Mouse (Mus musculus): ENCODE data around the gene Cox7a2l.

The Cox7a2l gene

GRCm38 (mm10) chr17:83526624-83527532, 9.7 kb upstream of the Cox7a2l start:
- no peak for DNase-seq (ENCODE audit: low spot score)

- no peak for DNase-seq (ENCODE audit: low spot score)
These were observed 9.0 kb upstream of the Cox7a2l start for GRCm38 (mm10) chr17:83526091-83526561.

- DNase-seq (ENCODE audit: low spot score), result no peak
These were observed 8.5 kb upstream of the Cox7a2l start for GRCm38 (mm10) chr17:83525596-83525995.

- no peak for DNase-seq (ENCODE audit: low spot score)
These were observed 7.6 kb upstream of the Cox7a2l start for GRCm38 (mm10) chr17:83524753-83525152.

GRCm38 (mm10) chr17:83522590-83523379, 5.7 kb upstream of the Cox7a2l start:
- DNase-seq (ENCODE audit: low spot score), result no peak

- no peak for DNase-seq (ENCODE audit: low spot score)
These were observed 4.8 kb upstream of the Cox7a2l start for GRCm38 (mm10) chr17:83521881-83522280.

GRCm38 (mm10) chr17:83514213-83514701, 2.9 kb downstream of the Cox7a2l start:
- DNase-seq (ENCODE audit: low spot score), result peak; percentile 85

GRCm38 (mm10) chr17:83513655-83514212, 3.4 kb downstream of the Cox7a2l start:
- no peak for DNase-seq (ENCODE audit: low spot score)

GRCm38 (mm10) chr17:83512130-83512529, 5.0 kb downstream of the Cox7a2l start:
- DNase-seq (ENCODE audit: low spot score), result no peak

GRCm38 (mm10) chr17:83503693-83504092, 13.4 kb downstream of the Cox7a2l start:
- no peak for DNase-seq (ENCODE audit: low spot score)

GRCm38 (mm10) chr17:83499692-83500091, 17.4 kb downstream of the Cox7a2l start:
- no peak for DNase-seq (ENCODE audit: low spot score)

GRCm38 (mm10) chr17:83498889-83499288, 18.2 kb downstream of the Cox7a2l start:
- no peak for DNase-seq (ENCODE audit: low spot score)

- DNase-seq (ENCODE audit: low spot score), result no peak
These were observed 29.4 kb downstream of the Cox7a2l start for GRCm38 (mm10) chr17:83487762-83488161.

- DNase-seq (ENCODE audit: low spot score), result no peak
These were observed 33.3 kb downstream of the Cox7a2l start for GRCm38 (mm10) chr17:83483784-83484183.

GRCm38 (mm10) chr17:83482817-83483536, 34.2 kb downstream of the Cox7a2l start:
- DNase-seq (ENCODE audit: low spot score), result no peak

- DNase-seq (ENCODE audit: low spot score), result no peak
These were observed 35.6 kb downstream of the Cox7a2l start for GRCm38 (mm10) chr17:83481551-83481950.

GRCm38 (mm10) chr17:83477089-83477488, 40.0 kb downstream of the Cox7a2l start:
- no peak for DNase-seq (ENCODE audit: low spot score)

GRCm38 (mm10) chr17:83469586-83469985, 47.5 kb downstream of the Cox7a2l start:
- no peak for DNase-seq (ENCODE audit: low spot score)

- no peak for DNase-seq (ENCODE audit: low spot score)
These were observed 50.4 kb downstream of the Cox7a2l start for GRCm38 (mm10) chr17:83466697-83467251.

- DNase-seq (ENCODE audit: low spot score), result no peak
These were observed 51.2 kb downstream of the Cox7a2l start for GRCm38 (mm10) chr17:83465969-83466368.

- DNase-seq (ENCODE audit: low spot score), result no peak
These were observed 59.9 kb downstream of the Cox7a2l start for GRCm38 (mm10) chr17:83457271-83457670.

All from layer of hippocampus, adult 9-10 months (tissue).